Mouse (Mus musculus): ENCODE data around the gene Nploc4. TPM values are rescaled to one million over a fixed set of nuclear protein-coding genes. Genes with fewer than 3 reads are reported as not detected.
A peak's percentile ranks its signal among the peaks of the same experiment; 100 is the strongest.

Gene Nploc4
- polyA plus RNA-seq, 1 experiment = 62.7 TPM

GRCm38 (mm10) chr11:120345067-120345681, 92.3 kb downstream of the Nploc4 start:
- Histone ChIP-seq H3K4me3 (ENCODE audit: insufficient read depth, low read length) (no peak overlapping the region), H3K4me1 (ENCODE audit: control insufficient read depth, insufficient read depth, low read length) (no peaks in the 10 kb centered on the region), H3K27ac (ENCODE audit: insufficient read depth, low read length) (no peak overlapping the region)
- TF ChIP-seq POLR2A (IDR thresholded peaks at IDR 0.05; ENCODE audit: extremely low read depth, insufficient read depth, low read length) (peak; percentile 61), CTCF (IDR thresholded peaks at IDR 0.05; ENCODE audit: extremely low read depth, insufficient read depth, low read length) (no peak)

GRCm38 (mm10) chr11:120344310-120344920, 93.1 kb downstream of the Nploc4 start:
- H3K4me3 ChIP-seq (ENCODE audit: insufficient read depth, low read length) = no peak overlapping the region
- H3K4me1 ChIP-seq (ENCODE audit: control insufficient read depth, insufficient read depth, low read length) = no peaks in the 10 kb centered on the region
- TF ChIP-seq CTCF (IDR thresholded peaks at IDR 0.05; ENCODE audit: extremely low read depth, insufficient read depth, low read length) (no peak), POLR2A (IDR thresholded peaks at IDR 0.05; ENCODE audit: extremely low read depth, insufficient read depth, low read length) (no peak)
- H3K27ac ChIP-seq (ENCODE audit: insufficient read depth, low read length) = no peak overlapping the region

GRCm38 (mm10) chr11:120343519-120344309, 93.8 kb downstream of the Nploc4 start:
- no peak overlapping the region for H3K4me3 ChIP-seq (ENCODE audit: insufficient read depth, low read length)
- TF ChIP-seq POLR2A (IDR thresholded peaks at IDR 0.05; ENCODE audit: extremely low read depth, insufficient read depth, low read length) = no peak
- TF ChIP-seq CTCF (IDR thresholded peaks at IDR 0.05; ENCODE audit: extremely low read depth, insufficient read depth, low read length) = no peak
- no peak overlapping the region for H3K27ac ChIP-seq (ENCODE audit: insufficient read depth, low read length)
- no peaks in the 10 kb centered on the region for H3K4me1 ChIP-seq (ENCODE audit: control insufficient read depth, insufficient read depth, low read length)

GRCm38 (mm10) chr11:120342656-120343160, 94.8 kb downstream of the Nploc4 start:
- H3K4me1 ChIP-seq (ENCODE audit: control insufficient read depth, insufficient read depth, low read length) = no peaks in the 10 kb centered on the region
- TF ChIP-seq POLR2A (IDR thresholded peaks at IDR 0.05; ENCODE audit: extremely low read depth, insufficient read depth, low read length) (no peak), CTCF (IDR thresholded peaks at IDR 0.05; ENCODE audit: extremely low read depth, insufficient read depth, low read length) (no peak)
- no peak overlapping the region for H3K4me3 ChIP-seq (ENCODE audit: insufficient read depth, low read length)
- no peak overlapping the region for H3K27ac ChIP-seq (ENCODE audit: insufficient read depth, low read length)

GRCm38 (mm10) chr11:120341661-120342060, 95.8 kb downstream of the Nploc4 start:
- H3K4me1 ChIP-seq (ENCODE audit: control insufficient read depth, insufficient read depth, low read length) = no peaks in the 10 kb centered on the region
- TF ChIP-seq POLR2A (IDR thresholded peaks at IDR 0.05; ENCODE audit: extremely low read depth, insufficient read depth, low read length) (no peak), CTCF (IDR thresholded peaks at IDR 0.05; ENCODE audit: extremely low read depth, insufficient read depth, low read length) (no peak)
- H3K4me3 ChIP-seq (ENCODE audit: insufficient read depth, low read length) = no peak overlapping the region
- H3K27ac ChIP-seq (ENCODE audit: insufficient read depth, low read length) = no peak overlapping the region

- H3K4me1 ChIP-seq (ENCODE audit: control insufficient read depth, insufficient read depth, low read length) = no peaks in the 10 kb centered on the region
- no peak for TF ChIP-seq CTCF (IDR thresholded peaks at IDR 0.05; ENCODE audit: extremely low read depth, insufficient read depth, low read length)
- TF ChIP-seq POLR2A (IDR thresholded peaks at IDR 0.05; ENCODE audit: extremely low read depth, insufficient read depth, low read length) = no peak
- H3K27ac ChIP-seq (ENCODE audit: insufficient read depth, low read length) = no peak overlapping the region
- no peak overlapping the region for H3K4me3 ChIP-seq (ENCODE audit: insufficient read depth, low read length)
Observed at GRCm38 (mm10) chr11:120339978-120340513, 97.5 kb downstream of the Nploc4 start.

GRCm38 (mm10) chr11:120338786-120339185, 98.7 kb downstream of the Nploc4 start:
- H3K27ac ChIP-seq (ENCODE audit: insufficient read depth, low read length) = no peak overlapping the region
- no peak overlapping the region for H3K4me3 ChIP-seq (ENCODE audit: insufficient read depth, low read length)
- H3K4me1 ChIP-seq (ENCODE audit: control insufficient read depth, insufficient read depth, low read length) = no peaks in the 10 kb centered on the region
- TF ChIP-seq POLR2A (IDR thresholded peaks at IDR 0.05; ENCODE audit: extremely low read depth, insufficient read depth, low read length) (no peak), CTCF (IDR thresholded peaks at IDR 0.05; ENCODE audit: extremely low read depth, insufficient read depth, low read length) (no peak)

GRCm38 (mm10) chr11:120337447-120337846, 100.1 kb downstream of the Nploc4 start:
- Histone ChIP-seq H3K4me3 (ENCODE audit: insufficient read depth, low read length) (no peak overlapping the region), H3K27ac (ENCODE audit: insufficient read depth, low read length) (no peak overlapping the region), H3K4me1 (ENCODE audit: control insufficient read depth, insufficient read depth, low read length) (no peaks in the 10 kb centered on the region)
- TF ChIP-seq POLR2A (IDR thresholded peaks at IDR 0.05; ENCODE audit: extremely low read depth, insufficient read depth, low read length) (no peak), CTCF (IDR thresholded peaks at IDR 0.05; ENCODE audit: extremely low read depth, insufficient read depth, low read length) (no peak)

GRCm38 (mm10) chr11:120335431-120336021, 102.0 kb downstream of the Nploc4 start:
- TF ChIP-seq CTCF (IDR thresholded peaks at IDR 0.05; ENCODE audit: extremely low read depth, insufficient read depth, low read length) = no peak
- no peak for TF ChIP-seq POLR2A (IDR thresholded peaks at IDR 0.05; ENCODE audit: extremely low read depth, insufficient read depth, low read length)
- no peaks in the 10 kb centered on the region for H3K4me1 ChIP-seq (ENCODE audit: control insufficient read depth, insufficient read depth, low read length)
- H3K4me3 ChIP-seq (ENCODE audit: insufficient read depth, low read length) = no peak overlapping the region
- no peak overlapping the region for H3K27ac ChIP-seq (ENCODE audit: insufficient read depth, low read length)

Other genes with a start within 250 kb of the Nploc4 start
- 10.1 and 10.2 TPM in 2 replicates for gene Bahcc1, start 204.8 kb downstream of the Nploc4 start, polyA plus RNA-seq (2012; rRNA removed)
- gene Actg1, start 89.2 kb downstream of the Nploc4 start, polyA plus RNA-seq (2012; rRNA removed) = 1,064 and 1,106 TPM in 2 replicates
- gene Fscn2, start 76.2 kb downstream of the Nploc4 start, polyA plus RNA-seq (2012; rRNA removed) = 0.28 and 0.67 TPM in 2 replicates
- 22.8 and 23.9 TPM in 2 replicates for gene Faap100, start 58.9 kb downstream of the Nploc4 start, polyA plus RNA-seq (2012; rRNA removed)
- 0.15 TPM in 1 of 2 replicates, not detected in the other for gene Tspan10, start 4.9 kb upstream of the Nploc4 start, polyA plus RNA-seq (2012; rRNA removed)
- 0.59 and 0.81 TPM in 2 replicates for gene Pde6g, start 15.8 kb upstream of the Nploc4 start, polyA plus RNA-seq (2012; rRNA removed)
- 15.0 and 17.4 TPM in 2 replicates for gene Oxld1, start 20.4 kb upstream of the Nploc4 start, polyA plus RNA-seq (2012; rRNA removed)
- 27.6 and 28.5 TPM in 2 replicates for gene Ccdc137, start 20.4 kb upstream of the Nploc4 start, polyA plus RNA-seq (2012; rRNA removed)
- gene Arl16, start 29.9 kb upstream of the Nploc4 start, polyA plus RNA-seq (2012; rRNA removed) = 46.0 and 46.2 TPM in 2 replicates
- 96.3 and 96.6 TPM in 2 replicates for gene Mrpl12, start 46.9 kb upstream of the Nploc4 start, polyA plus RNA-seq (2012; rRNA removed)
- gene Slc25a10, start 54.1 kb upstream of the Nploc4 start, polyA plus RNA-seq (2012; rRNA removed) = 29.0 and 30.0 TPM in 2 replicates
- gene Gcgr, start 93.0 kb upstream of the Nploc4 start, polyA plus RNA-seq (2012; rRNA removed) = 0.13 TPM in 2 replicates
- 158 and 160 TPM in 2 replicates for gene Mcrip1, start 112.0 kb upstream of the Nploc4 start, polyA plus RNA-seq (2012; rRNA removed)
- gene Ppp1r27, start 113.4 kb upstream of the Nploc4 start, polyA plus RNA-seq (2012; rRNA removed) = not detected in 2 replicates
- 88.9 and 91.2 TPM in 2 replicates for gene P4hb, start 135.5 kb upstream of the Nploc4 start, polyA plus RNA-seq (2012; rRNA removed)
- 416 and 442 TPM in 2 replicates for gene Arhgdia, start 143.9 kb upstream of the Nploc4 start, polyA plus RNA-seq (2012; rRNA removed)
- 42.1 and 46.9 TPM in 2 replicates for gene Alyref, start 160.7 kb upstream of the Nploc4 start, polyA plus RNA-seq (2012; rRNA removed)
- 148 and 161 TPM in 2 replicates for gene Anapc11, start 160.7 kb upstream of the Nploc4 start, polyA plus RNA-seq (2012; rRNA removed)
- gene Npb, start 170.8 kb upstream of the Nploc4 start, polyA plus RNA-seq (2012; rRNA removed) = 0.58 and 1.1 TPM in 2 replicates
- 281 and 289 TPM in 2 replicates for gene Pcyt2, start 180.2 kb upstream of the Nploc4 start, polyA plus RNA-seq (2012; rRNA removed)
- 98.2 and 105 TPM in 2 replicates for gene Sirt7, start 187.5 kb upstream of the Nploc4 start, polyA plus RNA-seq (2012; rRNA removed)
- gene Mafg, start 195.9 kb upstream of the Nploc4 start, polyA plus RNA-seq (2012; rRNA removed) = 83.7 and 83.9 TPM in 2 replicates
- gene Pycr1, start 206.1 kb upstream of the Nploc4 start, polyA plus RNA-seq (2012; rRNA removed) = 2.2 and 3.6 TPM in 2 replicates
- 3.4 and 3.6 TPM in 2 replicates for gene Myadml2, start 210.4 kb upstream of the Nploc4 start, polyA plus RNA-seq (2012; rRNA removed)
- gene Notum, start 223.5 kb upstream of the Nploc4 start, polyA plus RNA-seq (2012; rRNA removed) = 6.8 and 7.1 TPM in 2 replicates
- gene Aspscr1, start 235.3 kb upstream of the Nploc4 start, polyA plus RNA-seq (2012; rRNA removed) = 46.2 and 46.8 TPM in 2 replicates

Measured in cortical plate, adult 2 months (tissue).